Mouse (Mus musculus): ENCODE data around the gene Gm14085.

GRCm38 (mm10) chr2:122486674-122487073, 1.9 kb downstream of the Gm14085 start:
- TF ChIP-seq EP300 (IDR thresholded peaks at IDR 0.05; ENCODE audit: insufficient read depth, low read depth, low read length) (no peak), CTCF (IDR thresholded peaks at IDR 0.05; ENCODE audit: low read depth, low read length) (no peak)

Data from ES-Bruce4 (cell line).